Mouse (Mus musculus) testis, adult 10 weeks (tissue): Measurements from ENCODE around the gene Trim15. TPM values are rescaled to one million over a fixed set of nuclear protein-coding genes. Genes with fewer than 3 reads are reported as not detected.

ENCODE experiments used
- polyA plus RNA-seq: library from polyadenylated mRNA; stranded (reverse); fragments of 350-450 nt; fragmentation: Illumina TruSeq; extraction: RNeasy Lipid Tissue Mini Kit (QIAGEN cat#74804); gene quantifications from one replicate; pipeline ENCODE4 v1.2.3, GENCODE M21; 2014; ENCODE audit warnings: low read depth, low replicate concordance

Trim15 gene
- polyA plus RNA-seq = not detected

GRCm38 (mm10) chr17:36866719-36867527, at the start of gene Trim15:
Gene Trim15 (minus strand): TSS chr17:36867210.

DNA sequence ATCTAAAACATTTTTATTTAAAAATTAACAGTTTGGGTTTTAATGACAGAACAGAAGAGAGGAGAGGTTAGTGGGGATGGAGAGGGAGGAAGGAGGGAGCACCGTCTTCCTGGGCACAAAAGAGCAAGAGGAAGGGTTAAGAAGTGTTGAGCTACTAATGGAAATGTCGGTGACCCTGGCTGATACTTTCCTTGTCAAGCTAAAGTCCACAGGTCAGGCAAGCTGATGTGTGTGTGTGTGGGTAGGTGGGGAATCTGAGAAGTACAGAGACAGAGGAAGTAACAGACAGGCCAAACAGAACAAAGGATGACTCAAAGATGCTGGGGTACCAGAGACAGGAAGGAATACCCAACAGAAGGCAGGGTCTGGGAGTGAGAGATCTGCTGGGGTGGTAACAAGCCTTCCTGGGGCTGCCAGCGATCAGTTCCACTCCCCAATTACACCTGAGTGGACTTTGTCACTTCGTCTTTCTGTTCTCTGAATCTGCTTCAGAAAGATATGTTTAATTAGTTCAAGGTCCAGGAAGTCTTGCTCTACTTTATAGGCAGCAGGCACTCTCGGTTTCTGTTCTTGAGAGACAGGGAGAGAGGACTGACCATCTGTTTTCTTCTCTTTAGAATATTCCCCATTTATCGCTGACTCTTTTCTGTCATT, 30.7 kb upstream of the Trim15 start, which contains the start of gene Trim31:
Gene Trim31, plus strand, starts transcription at position 567 of the 654 bp plus-strand sequence.

GRCm38 (mm10) chr17:36890073-36890903, 23.3 kb upstream of the Trim15 start, which contains the start of gene Trim40:
Gene Trim40 (minus strand): TSS chr17:36890123.

GRCm38 (mm10) chr17:36869284-36869954, 2.4 kb upstream of the Trim15 start, which contains the start of gene Trim10:
Gene Trim10 (plus strand): TSS chr17:36869574.

GRCm38 (mm10) chr17:36836874-36837647, 29.9 kb downstream of the Trim15 start, which contains the start of gene Trim26:
Gene Trim26 (plus strand): TSS chr17:36837134.

GRCm38 (mm10) chr17:36811871-36812270, 55.1 kb downstream of the Trim15 start, which contains the start of gene H2-M10.6:
Gene H2-M10.6 (plus strand): TSS chr17:36812171.

Other genes starting within 250 kb of the Trim15 start
- gene H2-M9, start 224.5 kb downstream of the Trim15 start, polyA plus RNA-seq = not detected
- gene H2-M1, start 195.0 kb downstream of the Trim15 start, polyA plus RNA-seq = not detected
- gene H2-M10.5, start 94.3 kb downstream of the Trim15 start, polyA plus RNA-seq = not detected
- not detected for gene H2-M10.6, start 55.0 kb downstream of the Trim15 start, polyA plus RNA-seq
- 21.2 TPM for gene Trim26, start 30.1 kb downstream of the Trim15 start, polyA plus RNA-seq
- not detected for gene Trim10, start 2.4 kb upstream of the Trim15 start, polyA plus RNA-seq
- not detected for gene Trim40, start 22.9 kb upstream of the Trim15 start, polyA plus RNA-seq
- not detected for gene Trim31, start 30.9 kb upstream of the Trim15 start, polyA plus RNA-seq
- gene Rnf39, start 75.7 kb upstream of the Trim15 start, polyA plus RNA-seq = not detected
- 163 TPM for gene Ppp1r11, start 84.5 kb upstream of the Trim15 start, polyA plus RNA-seq
- 36.6 TPM for gene Znrd1, start 91.3 kb upstream of the Trim15 start, polyA plus RNA-seq
- gene Znrd1as, start 91.4 kb upstream of the Trim15 start, polyA plus RNA-seq = 458 TPM
- 0.97 TPM for gene 2410137M14Rik, start 114.0 kb upstream of the Trim15 start, polyA plus RNA-seq
- gene H2-M5, start 122.3 kb upstream of the Trim15 start, polyA plus RNA-seq = 0.97 TPM
- gene Zfp57, start 134.0 kb upstream of the Trim15 start, polyA plus RNA-seq = 27.4 TPM
- gene Mog, start 156.2 kb upstream of the Trim15 start, polyA plus RNA-seq = not detected
- 10.9 TPM for gene Gabbr1, start 178.8 kb upstream of the Trim15 start, polyA plus RNA-seq
- not detected for gene Olfr90, start 221.3 kb upstream of the Trim15 start, polyA plus RNA-seq
- 0.07 TPM for gene Olfr91, start 231.1 kb upstream of the Trim15 start, polyA plus RNA-seq